Mouse (Mus musculus) hindbrain, embryonic 15.5 days (tissue): ENCODE measurements around the gene Cmtm3. TPM values are rescaled to one million over a fixed set of nuclear protein-coding genes. Genes with fewer than 3 reads are reported as not detected.

Experiments
- ATAC-seq: fragments of 200-750 bp; cut with Nextera tagmentation; 2 replicates; pipeline ENCODE4 v1.8.0; 2017; ENCODE audit warnings: low read depth, moderate number of reproducible peaks, moderate TSS enrichment; ENCODE audit not compliant: low FRiP score
- H3K27ac ChIP-seq: fragments of 300-500 bp; sonication (generic); replicated peaks from 2 replicates; pipeline ENCODE4 v1.5.1; 2015; ENCODE audit warnings: mild to moderate bottlenecking, inconsistent platforms
- H3K27me3 ChIP-seq: fragments of 300-500 bp; sonication (generic); 2 replicates; pipeline ENCODE4 v1.6.1; 2015; ENCODE audit warnings: control low read depth, inconsistent platforms
- H3K36me3 ChIP-seq: fragments of 300-500 bp; sonication (generic); 2 replicates; pipeline ENCODE4 v1.6.1; 2015; ENCODE audit warnings: control low read depth, inconsistent platforms
- H3K4me1 ChIP-seq: fragments of 300-500 bp; sonication (generic); replicated peaks from 2 replicates; pipeline ENCODE4 v1.6.1; 2015; ENCODE audit warnings: control low read depth, inconsistent platforms
- H3K4me2 ChIP-seq: fragments of 300-500 bp; sonication (generic); 2 replicates; pipeline ENCODE4 v1.6.1; 2015; ENCODE audit warnings: moderate library complexity, mild to moderate bottlenecking, inconsistent platforms
- H3K4me3 ChIP-seq: fragments of 300-500 bp; sonication (generic); 2 replicates; pipeline ENCODE4 v1.5.1; 2015; ENCODE audit warnings: mild to moderate bottlenecking, inconsistent platforms
- H3K9ac ChIP-seq: fragments of 300-500 bp; sonication (generic); 2 replicates; pipeline ENCODE4 v1.6.1; 2015; ENCODE audit warnings: inconsistent platforms
- H3K9me3 ChIP-seq: fragments of 300-500 bp; sonication (generic); 2 replicates; pipeline ENCODE4 v1.6.1; 2016; ENCODE audit warnings: control low read depth, inconsistent platforms
- WGBS: fragments of 180-500 bp; shearing (Covaris S2); methylation state at CpG from one replicate; pipeline ENCODE4 v1.1.7; 2015; 5-methylcytosine and 5-hydroxymethylcytosine counted together
- polyA plus RNA-seq: library from polyadenylated mRNA; unstranded; fragments of >200 nt; fragmentation: Nextera tagmentation; extraction: Ambion mirVana; gene quantifications from 2 replicates; pipeline ENCODE4 v1.2.1, GENCODE M21; 2015

Gene Cmtm3
- polyA plus RNA-seq, 1 experiment from 2014 or later, result 44.1 TPM

- H3K9ac ChIP-seq, result no peak overlapping the region
- H3K27ac ChIP-seq, result no peak overlapping the region
- no peaks in the 10 kb centered on the region for H3K9me3 ChIP-seq
- H3K4me2 ChIP-seq, result no peak overlapping the region
- ATAC-seq, result no peak
- H3K27me3 ChIP-seq, result no peaks in the 10 kb centered on the region
- 60% methylated on average over 12 of the region's 12 CpGs for WGBS
- no peaks in the 10 kb centered on the region for H3K36me3 ChIP-seq
- H3K4me1 ChIP-seq, result peaks cover under 1% of the 10 kb centered on the region
- H3K4me3 ChIP-seq, result no peak overlapping the region
These were observed 7.5 kb downstream of the Cmtm3 start for GRCm38 (mm10) chr8:104346706-104347105.

- Histone ChIP-seq H3K4me3 (no peak overlapping the region), H3K27me3 (no peaks in the 10 kb centered on the region), H3K9me3 (no peaks in the 10 kb centered on the region), H3K4me1 (no peaks in the 10 kb centered on the region), H3K9ac (no peak overlapping the region), H3K4me2 (no peak overlapping the region), H3K36me3 (no peaks in the 10 kb centered on the region), H3K27ac (no peak overlapping the region)
- no peak for ATAC-seq
- WGBS, result 72% methylated on average over 5 of the region's 5 CpGs
These were observed 9.8 kb downstream of the Cmtm3 start for GRCm38 (mm10) chr8:104348971-104349370.

- H3K27ac ChIP-seq, result no peak overlapping the region
- no peaks in the 10 kb centered on the region for H3K27me3 ChIP-seq
These were observed 10.8 kb downstream of the Cmtm3 start for GRCm38 (mm10) chr8:104350047-104350446.

GRCm38 (mm10) chr8:104353186-104353585 is 14.0 kb downstream of the Cmtm3 start:
- Histone ChIP-seq H3K9me3 (no peaks in the 10 kb centered on the region), H3K36me3 (peaks cover 17% of the 10 kb centered on the region; the same call in 1 of the 2 replicates), H3K27me3 (no peaks in the 10 kb centered on the region), H3K9ac (no peak overlapping the region), H3K4me1 (no peaks in the 10 kb centered on the region), H3K4me3 (no peak overlapping the region), H3K27ac (no peak overlapping the region), H3K4me2 (no peak overlapping the region)
- ATAC-seq, result 0 out of 2 replicates have a peak, but pooled peaks have one; percentile 71
- 64% methylated on average over 5 of the region's 5 CpGs for WGBS

More at GRCm38 (mm10) chr8:104350047-104350446, 10.8 kb downstream of the Cmtm3 start:
- Histone ChIP-seq H3K9me3 (no peaks in the 10 kb centered on the region), H3K36me3 (peaks cover 8% of the 10 kb centered on the region; the same call in 1 of the 2 replicates), H3K4me3 (no peak overlapping the region), H3K4me1 (no peaks in the 10 kb centered on the region), H3K9ac (no peak overlapping the region), H3K4me2 (no peak overlapping the region)
- 88% methylated on average over 13 of the region's 13 CpGs for WGBS
- ATAC-seq, result no peak

- WGBS, result 92% methylated on average over 10 of the region's 10 CpGs
- peaks cover 17% of the 10 kb centered on the region; the same call in 1 of the 2 replicates for H3K36me3 ChIP-seq
- peaks cover 2% of the 10 kb centered on the region for H3K4me1 ChIP-seq
- H3K27ac ChIP-seq, result no peak overlapping the region
- H3K4me2 ChIP-seq, result no peak overlapping the region
- no peaks in the 10 kb centered on the region for H3K9me3 ChIP-seq
- no peak overlapping the region for H3K4me3 ChIP-seq
- H3K27me3 ChIP-seq, result no peaks in the 10 kb centered on the region
- no peak for ATAC-seq
- no peak overlapping the region for H3K9ac ChIP-seq
These were observed 15.3 kb downstream of the Cmtm3 start for GRCm38 (mm10) chr8:104354504-104354903.

- Histone ChIP-seq H3K4me2 (no peak overlapping the region), H3K9ac (no peak overlapping the region), H3K27ac (0 out of 2 replicates have a peak overlapping the region, but pooled peaks have one; percentile 14), H3K4me1 (peaks cover 8% of the 10 kb centered on the region), H3K4me3 (no peak overlapping the region), H3K9me3 (no peaks in the 10 kb centered on the region), H3K36me3 (peaks cover 17% of the 10 kb centered on the region; the same call in 1 of the 2 replicates), H3K27me3 (no peaks in the 10 kb centered on the region)
- WGBS, result 75% methylated on average over 3 of the region's 3 CpGs
- no peak for ATAC-seq
These were observed 19.4 kb downstream of the Cmtm3 start for GRCm38 (mm10) chr8:104358637-104359036.

- Histone ChIP-seq H3K4me3 (no peak overlapping the region), H3K4me2 (no peak overlapping the region), H3K27me3 (no peaks in the 10 kb centered on the region), H3K9me3 (no peaks in the 10 kb centered on the region), H3K27ac (no peak overlapping the region), H3K9ac (no peak overlapping the region), H3K36me3 (0 out of 2 replicates have a peak, but pooled peaks cover 10% of the 10 kb centered on the region), H3K4me1 (peaks cover 8% of the 10 kb centered on the region)
- ATAC-seq, result no peak
- 66% methylated on average over 15 of the region's 15 CpGs for WGBS
These were observed 20.7 kb downstream of the Cmtm3 start for GRCm38 (mm10) chr8:104359778-104360456.

- H3K4me3 ChIP-seq, result no peak overlapping the region
- H3K27ac ChIP-seq, result no peak overlapping the region
- no peak overlapping the region for H3K4me2 ChIP-seq
- no peak overlapping the region for H3K9ac ChIP-seq
- peaks cover 30% of the 10 kb centered on the region for H3K4me1 ChIP-seq
- WGBS, result 91% methylated on average over 9 of the region's 9 CpGs
- ATAC-seq, result no peak
- H3K36me3 ChIP-seq, result no peaks in the 10 kb centered on the region
- H3K9me3 ChIP-seq, result no peaks in the 10 kb centered on the region
- H3K27me3 ChIP-seq, result no peaks in the 10 kb centered on the region
These were observed 26.5 kb downstream of the Cmtm3 start for GRCm38 (mm10) chr8:104365695-104366094.

GRCm38 (mm10) chr8:104367398-104367797 is 28.2 kb downstream of the Cmtm3 start:
- Histone ChIP-seq H3K4me2 (no peak overlapping the region), H3K4me3 (no peak overlapping the region), H3K36me3 (no peaks in the 10 kb centered on the region), H3K4me1 (peaks cover 30% of the 10 kb centered on the region), H3K27ac (0 out of 2 replicates have a peak overlapping the region, but pooled peaks have one; percentile 38), H3K9me3 (no peaks in the 10 kb centered on the region), H3K9ac (no peak overlapping the region), H3K27me3 (no peaks in the 10 kb centered on the region)
- ATAC-seq, result no peak
- WGBS, result 32% methylated on average over 5 of the region's 5 CpGs

- H3K4me1 ChIP-seq, result peaks cover 39% of the 10 kb centered on the region
- no peak for ATAC-seq
- WGBS, result 72% methylated on average over 12 of the region's 12 CpGs
- no peaks in the 10 kb centered on the region for H3K36me3 ChIP-seq
- H3K9ac ChIP-seq, result no peak overlapping the region
- 0 out of 2 replicates have a peak overlapping the region, but pooled peaks have one; percentile 14 for H3K27ac ChIP-seq
- H3K9me3 ChIP-seq, result no peaks in the 10 kb centered on the region
- H3K4me3 ChIP-seq, result no peak overlapping the region
- no peaks in the 10 kb centered on the region for H3K27me3 ChIP-seq
- no peak overlapping the region for H3K4me2 ChIP-seq
These were observed 30.4 kb downstream of the Cmtm3 start for GRCm38 (mm10) chr8:104369591-104369990.

- H3K36me3 ChIP-seq, result no peaks in the 10 kb centered on the region
- H3K9ac ChIP-seq, result no peak overlapping the region
- WGBS, result 51% methylated on average over 6 of the region's 6 CpGs
- H3K4me1 ChIP-seq, result peaks cover 44% of the 10 kb centered on the region
- H3K27ac ChIP-seq, result 0 out of 2 replicates have a peak overlapping the region, but pooled peaks have one; percentile 14
- H3K9me3 ChIP-seq, result no peaks in the 10 kb centered on the region
- ATAC-seq, result no peak
- H3K27me3 ChIP-seq, result no peaks in the 10 kb centered on the region
- H3K4me3 ChIP-seq, result no peak overlapping the region
- H3K4me2 ChIP-seq, result no peak overlapping the region
These were observed 30.9 kb downstream of the Cmtm3 start for GRCm38 (mm10) chr8:104370071-104370470.

GRCm38 (mm10) chr8:104371121-104371520 is 31.9 kb downstream of the Cmtm3 start:
- H3K27me3 ChIP-seq, result no peaks in the 10 kb centered on the region
- H3K27ac ChIP-seq, result no peak overlapping the region
- no peaks in the 10 kb centered on the region for H3K9me3 ChIP-seq
- peaks cover 54% of the 10 kb centered on the region for H3K4me1 ChIP-seq
- H3K4me2 ChIP-seq, result no peak overlapping the region
- no peaks in the 10 kb centered on the region for H3K36me3 ChIP-seq
- ATAC-seq, result no peak
- 88% methylated on average over 6 of the region's 6 CpGs for WGBS
- H3K9ac ChIP-seq, result no peak overlapping the region
- no peak overlapping the region for H3K4me3 ChIP-seq
